29 mouse cellular contexts compared by ENCODE assay signal in the genomic region with DNA sequence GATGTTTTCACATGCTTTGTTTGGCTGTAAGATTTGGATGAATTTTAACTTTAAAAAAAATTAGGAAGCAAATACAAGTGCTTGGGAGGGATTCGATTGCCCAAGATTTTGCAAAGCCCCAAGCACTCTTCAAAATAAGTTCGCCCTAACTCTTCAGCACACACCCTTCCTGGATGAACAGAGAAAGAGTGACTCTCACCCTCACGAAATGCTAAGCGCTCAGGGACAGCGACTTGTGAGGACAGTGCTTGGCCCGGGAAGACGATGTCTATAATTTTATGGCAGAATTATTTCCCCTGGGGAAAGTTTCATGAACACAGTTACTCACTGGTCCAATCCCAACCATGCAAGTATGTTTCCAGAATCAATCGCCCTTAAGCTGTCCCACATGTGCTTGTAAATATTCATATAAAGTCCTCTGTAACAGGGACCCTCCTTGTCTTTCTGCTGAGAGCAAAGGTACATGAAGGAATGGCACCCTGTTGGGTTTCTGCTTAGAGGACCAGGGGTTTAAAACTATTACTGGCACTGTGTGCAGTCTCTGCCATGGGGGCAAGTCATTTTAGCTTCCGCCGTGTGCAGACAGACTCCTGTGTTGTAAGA.
DNase-seq lines count a peak whose midpoint lies in the region; ATAC-seq lines count a peak whose summit lies in the region.
"Had no signal": no experiment of that assay in that cellular context is flagged by ENCODE, and none has a peak within 500 bp of the region (broad histone marks: within the 10 kb centered on the region; RNA-seq: fewer than 3 reads in every experiment).

No protein-coding gene starts in this region.

- no peak overlapping the region for H3K4me3 ChIP-seq in heart, embryonic 12.5 days
- H3K4me3 ChIP-seq: embryonic facial prominence, embryonic 15.5 days; forebrain, embryonic 10.5 days; heart, embryonic 13.5 days; hindbrain, embryonic 10.5 days; layer of hippocampus, adult 2 months; limb, embryonic 15.5 days; lung, embryonic 15.5 days; midbrain, embryonic 15.5 days had no signal

- no peaks in the 10 kb centered on the region for H3K27me3 ChIP-seq in heart, embryonic 12.5 days (replicated peaks)
- H3K27me3 ChIP-seq: embryonic facial prominence, embryonic 15.5 days; heart, embryonic 13.5 days; limb, embryonic 15.5 days; lung, embryonic 15.5 days; midbrain, embryonic 15.5 days had no signal

- no peak overlapping the region for H3K4me2 ChIP-seq in heart, embryonic 12.5 days
- H3K4me2 ChIP-seq: embryonic facial prominence, embryonic 15.5 days; heart, embryonic 13.5 days; limb, embryonic 15.5 days; lung, embryonic 15.5 days; midbrain, embryonic 15.5 days had no signal

- no peak for ATAC-seq in heart, embryonic 12.5 days (ENCODE audit: insufficient number of reproducible peaks, low FRiP score)
- ATAC-seq: forebrain, embryonic 16.5 days; hindbrain, embryonic 16.5 days; intestine, embryonic 16.5 days; midbrain, embryonic 15.5 days had no signal

- H3K4me1 ChIP-seq in heart, embryonic 12.5 days (replicated peaks) = peaks cover 8% of the 10 kb centered on the region
- H3K4me1 ChIP-seq: embryonic facial prominence, embryonic 15.5 days; forebrain, embryonic 10.5 days; hindbrain, embryonic 10.5 days; lung, embryonic 15.5 days; midbrain, embryonic 15.5 days had no signal

- WGBS in heart, embryonic 12.5 days = 88% methylated on average over 10 of the region's 10 CpGs

- H3K9ac ChIP-seq in heart, embryonic 12.5 days = no peak overlapping the region
- H3K9ac ChIP-seq: embryonic facial prominence, embryonic 15.5 days; heart, embryonic 13.5 days; limb, embryonic 15.5 days; liver, embryonic 14.5 days; lung, embryonic 15.5 days; midbrain, embryonic 15.5 days had no signal

- H3K36me3 ChIP-seq in heart, embryonic 12.5 days = no peaks in the 10 kb centered on the region
- H3K36me3 ChIP-seq: embryonic facial prominence, embryonic 15.5 days; forebrain, embryonic 10.5 days; G1E; heart, embryonic 13.5 days; hindbrain, embryonic 10.5 days; limb, embryonic 15.5 days; lung, embryonic 15.5 days; midbrain, embryonic 15.5 days had no signal

- H3K9me3 ChIP-seq in heart, embryonic 12.5 days (replicated peaks) = no peaks in the 10 kb centered on the region
- H3K9me3 ChIP-seq: embryonic facial prominence, embryonic 15.5 days; forebrain, embryonic 10.5 days; heart, embryonic 13.5 days; hindbrain, embryonic 10.5 days; limb, embryonic 15.5 days; lung, embryonic 15.5 days; midbrain, embryonic 15.5 days had no signal

- H3K27ac ChIP-seq in heart, embryonic 12.5 days (ENCODE audit: poor library complexity, severe bottlenecking) = no peak overlapping the region
- H3K27ac ChIP-seq: embryonic facial prominence, embryonic 15.5 days; forebrain, embryonic 10.5 days; heart, embryonic 13.5 days; hindbrain, embryonic 10.5 days; layer of hippocampus, adult 2 months; limb, embryonic 15.5 days; liver, embryonic 14.5 days; lung, embryonic 15.5 days; midbrain, embryonic 15.5 days had no signal

- intact Hi-C loops in gastrocnemius, postnatal 36 days (cut with DNase I) = no loop called here
- intact Hi-C loops in heart, postnatal 10 days (cut with DNase I) = no loop called here
- intact Hi-C loops in gastrocnemius, postnatal 14 days (cut with DNase I; ENCODE audit: low total_unique reads) = no loop called here

- DNase-seq in gastrocnemius, adult 8-10 months (ENCODE audit: low spot score in 2 of 2) = peak; percentile 5 to 17
- DNase-seq in gastrocnemius, postnatal 36 days = no peak
- DNase-seq in heart, postnatal 10 days = peak; percentile 13 to 14
- DNase-seq in gastrocnemius, postnatal 14 days = peak; percentile 9
- DNase-seq in ovary, postnatal 14 days (ENCODE audit: low spot score) = no peak
- no peak for DNase-seq in thymus, postnatal 25 days
- DNase-seq: adrenal gland, adult 2 months; cerebellum, adult 11 months; cerebellum, adult 9-11 months; kidney, postnatal 25 days; lung, postnatal 4 days; right cerebral cortex, adult 18-20 months; right cerebral cortex, postnatal 4 days; thymus, adult 18-20 months; thymus, postnatal 4 days had no signal

Comparison
In these comparisons a context has a peak if more than half of its experiments do, and no peak if none do; other contexts are left out.
1. DNase-seq: peak in gastrocnemius, adult 8-10 months (2 of 2), heart, postnatal 10 days (2 of 2) and gastrocnemius, postnatal 14 days (single experiment); none in gastrocnemius, postnatal 36 days (0 of 2), ovary, postnatal 14 days (single experiment) and thymus, postnatal 25 days (single experiment).